Mouse (Mus musculus): ENCODE results near the gene Hspa4.

- no peak for TF ChIP-seq CTCF (IDR thresholded peaks at IDR 0.05; ENCODE audit: low read depth, low read length)
- TF ChIP-seq POLR2A (IDR thresholded peaks at IDR 0.05; ENCODE audit: borderline replicate concordance, low read depth, low read length) = no peak
Observed at GRCm38 (mm10) chr11:53231836-53232235, 68.4 kb downstream of the Hspa4 start.
